Mouse (Mus musculus) adrenal gland, adult (tissue): ENCODE data around the gene Cgref1.

Experiments used
- DNase-seq, 2 experiments: peaks; one replicate each; pipeline ENCODE4 v3.0.0; 2022 to 2023; ENCODE audit warnings: low spot score in 1 of 2; ENCODE audit not compliant: inconsistent age in 2 of 2

The Cgref1 gene

GRCm38 (mm10) chr5:30918691-30919090, 26.7 kb downstream of the Cgref1 start:
- DNase-seq: no peak

- no peak for DNase-seq
Observed at GRCm38 (mm10) chr5:30917891-30918670, 27.3 kb downstream of the Cgref1 start.

GRCm38 (mm10) chr5:30917348-30917747, 28.0 kb downstream of the Cgref1 start:
- DNase-seq: peak in 1 of 2 experiments; percentile 45

GRCm38 (mm10) chr5:30916841-30917240, 28.6 kb downstream of the Cgref1 start:
- peak; percentile 39 to 42 for DNase-seq

- peak; percentile 93 to 97 for DNase-seq
Observed at GRCm38 (mm10) chr5:30915974-30916433, 29.4 kb downstream of the Cgref1 start.

- peak in 1 of 2 experiments; percentile 60 for DNase-seq
Observed at GRCm38 (mm10) chr5:30915456-30915855, 29.9 kb downstream of the Cgref1 start.

GRCm38 (mm10) chr5:30914849-30915248, 30.5 kb downstream of the Cgref1 start:
- DNase-seq: peak in 1 of 2 experiments; percentile 31

- no peak for DNase-seq
Observed at GRCm38 (mm10) chr5:30914101-30914635, 31.2 kb downstream of the Cgref1 start.

- DNase-seq: peak; percentile 59 to 75
Observed at GRCm38 (mm10) chr5:30913060-30913841, 32.1 kb downstream of the Cgref1 start, which contains the start of gene Emilin1. Emilin1 (plus strand) TSS chr5:30913402.

- DNase-seq: no peak
Observed at GRCm38 (mm10) chr5:30912156-30912555, 33.2 kb downstream of the Cgref1 start.

GRCm38 (mm10) chr5:30910481-30910880, 34.9 kb downstream of the Cgref1 start:
- no peak for DNase-seq

GRCm38 (mm10) chr5:30909863-30910262, 35.5 kb downstream of the Cgref1 start:
- DNase-seq: no peak

- peak; percentile 40 to 78 for DNase-seq
Observed at GRCm38 (mm10) chr5:30909300-30909659, 36.1 kb downstream of the Cgref1 start.

GRCm38 (mm10) chr5:30908426-30909299, 36.7 kb downstream of the Cgref1 start:
- DNase-seq: peak; percentile 36 to 60

GRCm38 (mm10) chr5:30907413-30908059, 37.9 kb downstream of the Cgref1 start, which contains the start of gene Ost4:
Ost4 (minus strand) TSS chr5:30907788.
- DNase-seq: peak; percentile 98 to 99

GRCm38 (mm10) chr5:30901860-30902259, 43.5 kb downstream of the Cgref1 start:
- DNase-seq: no peak

GRCm38 (mm10) chr5:30890375-30890774, 55.0 kb downstream of the Cgref1 start:
- no peak for DNase-seq

- DNase-seq: no peak
Observed at GRCm38 (mm10) chr5:30889088-30889754, 56.2 kb downstream of the Cgref1 start.

- DNase-seq: peak; percentile 94 to 98
Observed at GRCm38 (mm10) chr5:30888337-30889087, 56.9 kb downstream of the Cgref1 start, which contains the start of gene Agbl5. Agbl5 (plus strand) TSS chr5:30888694.
